Mouse (Mus musculus): ENCODE data around the gene Mpp2.

Mpp2 gene

GRCm38 (mm10) chr11:102024875-102025274 is 63.4 kb downstream of the Mpp2 start:
- in situ Hi-C loops (cut with MboI; ENCODE audit: low pct_unique_long_range_greater_than_20kb in 1 of 2, low sequenced_read_pairs in 2 of 2, unreplicated experiment in 1 of 2) = no loop called here

- in situ Hi-C loops (cut with MboI; ENCODE audit: low pct_unique_long_range_greater_than_20kb in 1 of 2, low sequenced_read_pairs in 2 of 2, unreplicated experiment in 1 of 2) = no loop called here
Measured at GRCm38 (mm10) chr11:102024084-102024758, 64.1 kb downstream of the Mpp2 start.

GRCm38 (mm10) chr11:102023406-102023805 is 64.9 kb downstream of the Mpp2 start:
- in situ Hi-C loops (cut with MboI; ENCODE audit: low pct_unique_long_range_greater_than_20kb in 1 of 2, low sequenced_read_pairs in 2 of 2, unreplicated experiment in 1 of 2) = no loop called here

- in situ Hi-C loops (cut with MboI; ENCODE audit: low pct_unique_long_range_greater_than_20kb in 1 of 2, low sequenced_read_pairs in 2 of 2, unreplicated experiment in 1 of 2) = no loop called here
Measured at GRCm38 (mm10) chr11:102021196-102021595, 67.1 kb downstream of the Mpp2 start.

- in situ Hi-C loops (cut with MboI; ENCODE audit: low pct_unique_long_range_greater_than_20kb in 1 of 2, low sequenced_read_pairs in 2 of 2, unreplicated experiment in 1 of 2) = no loop called here
Measured at GRCm38 (mm10) chr11:102019736-102020135, 68.6 kb downstream of the Mpp2 start.

- in situ Hi-C loops (cut with MboI; ENCODE audit: low pct_unique_long_range_greater_than_20kb in 1 of 2, low sequenced_read_pairs in 2 of 2, unreplicated experiment in 1 of 2) = no loop called here
Measured at GRCm38 (mm10) chr11:102016136-102016535, 72.2 kb downstream of the Mpp2 start.

GRCm38 (mm10) chr11:102015472-102015871 is 72.8 kb downstream of the Mpp2 start:
- in situ Hi-C loops (cut with MboI; ENCODE audit: low pct_unique_long_range_greater_than_20kb in 1 of 2, low sequenced_read_pairs in 2 of 2, unreplicated experiment in 1 of 2) = no loop called here

- in situ Hi-C loops (cut with MboI; ENCODE audit: low pct_unique_long_range_greater_than_20kb in 1 of 2, low sequenced_read_pairs in 2 of 2, unreplicated experiment in 1 of 2) = no loop called here
Measured at GRCm38 (mm10) chr11:102013201-102013600, 75.1 kb downstream of the Mpp2 start.

GRCm38 (mm10) chr11:102011510-102011909 is 76.8 kb downstream of the Mpp2 start:
- in situ Hi-C loops (cut with MboI; ENCODE audit: low pct_unique_long_range_greater_than_20kb in 1 of 2, low sequenced_read_pairs in 2 of 2, unreplicated experiment in 1 of 2) = no loop called here

- in situ Hi-C loops (cut with MboI; ENCODE audit: low pct_unique_long_range_greater_than_20kb in 1 of 2, low sequenced_read_pairs in 2 of 2, unreplicated experiment in 1 of 2) = no loop called here
Measured at GRCm38 (mm10) chr11:102010140-102010539, 78.2 kb downstream of the Mpp2 start.

- in situ Hi-C loops (cut with MboI; ENCODE audit: low pct_unique_long_range_greater_than_20kb in 1 of 2, low sequenced_read_pairs in 2 of 2, unreplicated experiment in 1 of 2) = no loop called here
Measured at GRCm38 (mm10) chr11:102008954-102009637, 79.2 kb downstream of the Mpp2 start.

- in situ Hi-C loops (cut with MboI; ENCODE audit: low pct_unique_long_range_greater_than_20kb in 1 of 2, low sequenced_read_pairs in 2 of 2, unreplicated experiment in 1 of 2) = no loop called here
Measured at GRCm38 (mm10) chr11:102008372-102008771, 79.9 kb downstream of the Mpp2 start.
